Mouse (Mus musculus) thymus, adult 2 months (tissue): ENCODE data around the gene Gal3st4.

Source experiments
- CTCF ChIP-seq: fragments of 200-500 bp; IDR thresholded peaks from 2 replicates; pipeline ENCODE4 v1.5.1; 2012; ENCODE audit warnings: mild to moderate bottlenecking, control low read depth, low read length, moderate library complexity, borderline replicate concordance; ENCODE audit not compliant: control insufficient read depth, poor library complexity, insufficient read depth; ENCODE audit errors: extremely low read depth
- POLR2A ChIP-seq: fragments of 200-500 bp; IDR thresholded peaks from 2 replicates; pipeline ENCODE4 v1.6.1; 2012; ENCODE audit warnings: mild to moderate bottlenecking, low read length, control low read depth, moderate library complexity; ENCODE audit not compliant: control insufficient read depth, poor library complexity, insufficient read depth; ENCODE audit errors: extremely low read depth

DNA sequence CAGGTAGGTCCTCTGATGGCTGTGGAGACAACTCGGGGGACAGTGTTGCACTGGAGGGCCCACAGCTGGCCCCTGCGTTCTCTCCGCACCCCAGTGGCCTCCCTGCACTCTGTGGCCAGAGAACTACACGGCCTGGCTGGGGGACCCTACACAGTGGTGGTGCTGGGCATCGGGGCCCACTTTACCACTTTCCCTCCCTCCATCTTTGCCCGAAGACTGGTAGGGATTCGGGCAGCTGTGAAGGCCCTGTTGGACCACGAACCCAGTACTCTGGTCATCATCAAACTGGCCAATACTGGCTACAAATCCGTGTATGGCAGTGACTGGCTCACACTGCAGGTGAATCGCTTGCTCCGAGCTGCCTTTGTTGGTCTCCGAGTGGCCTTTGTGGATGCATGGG, 21.5 kb downstream of the Gal3st4 start:
- no peak for TF ChIP-seq CTCF
- no peak for TF ChIP-seq POLR2A
